Mouse (Mus musculus) C2C12 (cell line): ENCODE data around the gene Plekhg5.

ENCODE experiments used
- CEBPB ChIP-seq: IDR thresholded peaks from one replicate; pipeline ENCODE4 v1.6.1; 2011; ENCODE audit warnings: low read depth, mild to moderate bottlenecking, control low read depth, moderate library complexity
- CTCF ChIP-seq: IDR thresholded peaks from one replicate; pipeline ENCODE4 v1.5.1; 2011; ENCODE audit not compliant: control insufficient read depth, insufficient read depth, insufficient read length
- MAX ChIP-seq: IDR thresholded peaks from one replicate; pipeline ENCODE4 v1.6.1; 2011; ENCODE audit warnings: mild to moderate bottlenecking, control low read depth
- MYOD1 ChIP-seq: IDR thresholded peaks from one replicate; pipeline ENCODE4 v1.6.1; 2011; ENCODE audit warnings: low read depth; ENCODE audit not compliant: control insufficient read depth, insufficient read length
- MYOG ChIP-seq: IDR thresholded peaks from one replicate; pipeline ENCODE4 v1.6.1; 2011; ENCODE audit not compliant: control insufficient read depth, insufficient read length; ENCODE audit errors: extremely low read depth

DNA sequence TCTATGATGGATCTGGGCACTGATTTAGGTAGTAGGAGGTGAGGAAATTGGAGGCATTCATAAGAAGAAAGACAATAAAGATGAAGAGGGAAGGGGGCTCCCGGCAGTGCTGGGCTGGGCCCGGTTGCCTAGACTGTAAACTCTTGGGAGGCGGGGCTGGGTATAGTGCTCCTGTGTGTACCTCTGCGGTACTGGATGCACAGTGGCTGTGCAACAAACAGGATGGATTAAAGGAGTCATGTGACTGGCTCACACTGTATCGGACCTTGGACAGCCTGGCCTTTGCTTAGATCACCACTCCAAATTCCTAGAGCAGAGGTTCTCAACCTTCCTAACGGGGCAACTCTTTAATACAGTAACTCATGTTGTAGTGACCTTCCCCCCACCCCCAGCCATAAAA, 89.3 kb downstream of the Plekhg5 start:
- TF ChIP-seq CTCF, result no peak
- no peak for TF ChIP-seq MYOD1
- TF ChIP-seq MYOG, result no peak
- TF ChIP-seq MAX, result no peak
- TF ChIP-seq CEBPB, result no peak
